Mouse (Mus musculus): ENCODE measurements around the gene Pecam1.

DNA sequence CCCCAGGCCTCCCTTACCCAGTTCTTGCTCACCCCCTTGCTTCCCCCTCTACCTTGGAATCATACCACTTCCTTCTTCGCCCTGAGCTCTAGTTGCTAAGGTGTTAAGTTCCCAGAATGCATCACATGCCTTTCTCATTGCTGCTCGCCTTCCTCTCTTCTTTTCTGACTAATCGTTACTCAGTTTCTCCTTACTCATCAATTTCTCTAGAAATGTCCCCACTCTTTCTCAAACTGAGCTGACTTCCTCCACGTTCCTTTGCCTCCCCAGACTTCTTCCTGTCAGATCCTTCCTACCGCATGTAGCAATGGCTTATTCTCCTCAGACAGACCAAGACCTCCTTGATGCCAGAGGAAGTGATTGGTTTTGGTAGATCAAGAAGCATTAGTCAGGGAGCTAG lies 33.9 kb downstream of the Pecam1 start:
- TF ChIP-seq CTCF (IDR thresholded peaks at IDR 0.05; ENCODE audit: low read depth) (no peak), EP300 (IDR thresholded peaks at IDR 0.05; ENCODE audit: low read depth) (no peak)
